Mouse (Mus musculus) spleen, postnatal 0 days (tissue): Measurements from ENCODE around the gene Gm38394. TPM values are rescaled to one million over a fixed set of nuclear protein-coding genes. Genes with fewer than 3 reads are reported as not detected.

ENCODE experiments used
- polyA plus RNA-seq: library from polyadenylated mRNA; unstranded; fragments of >200 nt; fragmentation: Nextera tagmentation; extraction: Ambion mirVana; gene quantifications from 2 replicates; pipeline ENCODE4 v1.2.1, GENCODE M21; 2015

Gene Gm38394
- 1.9 and 2.0 TPM in 2 replicates for polyA plus RNA-seq

GRCm38 (mm10) chr1:133661203-133661933 is at the start of gene Gm38394:
Gene Gm38394 (minus strand): TSS chr1:133661318.

DNA sequence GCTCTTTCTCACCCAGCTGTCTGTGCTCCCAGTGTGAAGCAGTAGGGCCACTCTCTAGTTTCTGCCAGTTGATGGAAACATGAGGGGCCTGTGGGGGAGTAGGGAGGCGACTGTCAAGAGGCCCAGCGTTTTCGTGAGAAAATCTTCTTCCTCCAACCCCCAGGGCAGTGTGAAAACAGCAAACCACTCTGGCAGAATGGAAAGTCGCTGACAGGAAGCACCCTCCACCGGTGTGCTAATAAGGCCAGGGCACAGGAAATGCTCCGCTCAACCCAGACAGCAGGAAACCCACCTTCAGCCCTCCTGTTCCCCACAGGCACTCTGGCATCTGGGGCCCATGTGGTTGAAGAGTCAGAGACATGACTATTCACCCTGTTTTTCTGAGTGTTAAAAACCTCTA is 28.8 kb upstream of the Gm38394 start, which contains the start of gene Lax1:
Gene Lax1 (minus strand): TSS at position 212 of the 400 bp plus-strand sequence.

GRCm38 (mm10) chr1:133660466-133661202 is 484 bp downstream of the Gm38394 start, which contains the start of gene Zbed6:
Gene Zbed6 (minus strand): TSS chr1:133660885.

GRCm38 (mm10) chr1:133609771-133610502 is 51.2 kb downstream of the Gm38394 start, which contains the start of gene Snrpe:
Gene Snrpe (minus strand): TSS chr1:133610291.

Other genes with a start within 250 kb of the Gm38394 start
- gene Sox13, start 236.9 kb downstream of the Gm38394 start, polyA plus RNA-seq, result 2.2 and 2.9 TPM in 2 replicates
- gene Snrpe, start 51.0 kb downstream of the Gm38394 start, polyA plus RNA-seq, result 607 and 670 TPM in 2 replicates
- 0.70 and 1.0 TPM in 2 replicates for gene Zbed6, start 433 bp downstream of the Gm38394 start, polyA plus RNA-seq
- 1.9 and 3.2 TPM in 2 replicates for gene Lax1, start 28.8 kb upstream of the Gm38394 start, polyA plus RNA-seq
- gene Atp2b4, start 139.7 kb upstream of the Gm38394 start, polyA plus RNA-seq, result 19.6 and 24.9 TPM in 2 replicates
- not detected in 2 replicates for gene Optc, start 246.7 kb upstream of the Gm38394 start, polyA plus RNA-seq